Mouse (Mus musculus) thymus, adult 2 months (tissue): ENCODE data around the gene Adm. TPM values are rescaled to one million over a fixed set of nuclear protein-coding genes. Genes with fewer than 3 reads are reported as not detected.

Experiments used
- DNase-seq: peaks from one replicate; pipeline ENCODE4 v3.0.0; 2021
- H3K27ac ChIP-seq: fragments of 200-500 bp; 2 replicates; pipeline ENCODE4 v1.5.1; 2012; ENCODE audit warnings: low read length, control low read depth; ENCODE audit not compliant: control insufficient read depth, insufficient read depth
- H3K27me3 ChIP-seq: fragments of 200-500 bp; 2 replicates; pipeline ENCODE4 v1.6.1; 2012; ENCODE audit warnings: mild to moderate bottlenecking, low read length, moderate library complexity, mixed read lengths; ENCODE audit not compliant: control insufficient read depth, insufficient read depth
- H3K36me3 ChIP-seq: fragments of 200-500 bp; 2 replicates; pipeline ENCODE4 v1.6.1; 2012; ENCODE audit warnings: mild to moderate bottlenecking, low read length, moderate library complexity; ENCODE audit not compliant: control insufficient read depth, insufficient read depth
- H3K4me1 ChIP-seq: fragments of 200-500 bp; replicated peaks from 2 replicates; pipeline ENCODE4 v1.6.1; 2012; ENCODE audit warnings: low read length; ENCODE audit not compliant: control insufficient read depth, insufficient read depth
- H3K4me3 ChIP-seq: fragments of 200-500 bp; 2 replicates; pipeline ENCODE4 v1.5.1; 2012; ENCODE audit warnings: mild to moderate bottlenecking, low read length, control low read depth, moderate library complexity; ENCODE audit not compliant: control insufficient read depth, insufficient read depth
- CTCF ChIP-seq: fragments of 200-500 bp; IDR thresholded peaks from 2 replicates; pipeline ENCODE4 v1.5.1; 2012; ENCODE audit warnings: mild to moderate bottlenecking, control low read depth, low read length, moderate library complexity, borderline replicate concordance; ENCODE audit not compliant: control insufficient read depth, poor library complexity, insufficient read depth; ENCODE audit errors: extremely low read depth
- POLR2A ChIP-seq: fragments of 200-500 bp; IDR thresholded peaks from 2 replicates; pipeline ENCODE4 v1.6.1; 2012; ENCODE audit warnings: mild to moderate bottlenecking, low read length, control low read depth, moderate library complexity; ENCODE audit not compliant: control insufficient read depth, poor library complexity, insufficient read depth; ENCODE audit errors: extremely low read depth
- WGBS: fragments of 180-500 bp; shearing (Covaris S2); methylation state at CpG from one replicate; pipeline ENCODE4 v1.1.7; 2018; 5-methylcytosine and 5-hydroxymethylcytosine counted together
- polyA plus RNA-seq: library from polyadenylated mRNA; depleted of rRNA; stranded (reverse); fragments of >200 nt; gene quantifications from 2 replicates; pipeline ENCODE4 v1.2.3, GENCODE M21; 2012

The Adm gene
- polyA plus RNA-seq, 1 experiment: 14.1 TPM

GRCm38 (mm10) chr7:110619086-110619611 lies 8.3 kb upstream of the Adm start:
- 3% methylated on average over 9 of the region's 9 CpGs for WGBS
- Histone ChIP-seq H3K4me3 (no peak overlapping the region), H3K27me3 (peaks cover 23% of the 10 kb centered on the region), H3K4me1 (peaks cover 9% of the 10 kb centered on the region), H3K27ac (no peak overlapping the region), H3K36me3 (no peaks in the 10 kb centered on the region)
- no peak for DNase-seq
- TF ChIP-seq POLR2A (no peak), CTCF (no peak)

GRCm38 (mm10) chr7:110624067-110624466 lies 3.4 kb upstream of the Adm start:
- WGBS: 51% methylated on average over 2 of the region's 2 CpGs
- peaks cover 47% of the 10 kb centered on the region for H3K27me3 ChIP-seq
- peaks cover 23% of the 10 kb centered on the region for H3K4me1 ChIP-seq
- no peak for TF ChIP-seq POLR2A
- TF ChIP-seq CTCF: no peak
- H3K36me3 ChIP-seq: no peaks in the 10 kb centered on the region
- H3K27ac ChIP-seq: no peak overlapping the region
- DNase-seq: no peak
- H3K4me3 ChIP-seq: no peak overlapping the region

- 23% methylated on average over 13 of the region's 13 CpGs for WGBS
- DNase-seq: no peak
- H3K36me3 ChIP-seq: no peaks in the 10 kb centered on the region
- TF ChIP-seq CTCF (no peak), POLR2A (no peak)
- H3K27ac ChIP-seq: no peak overlapping the region
- peaks cover 23% of the 10 kb centered on the region for H3K4me1 ChIP-seq
- peaks cover 47% of the 10 kb centered on the region for H3K27me3 ChIP-seq
- no peak overlapping the region for H3K4me3 ChIP-seq
Measured at GRCm38 (mm10) chr7:110624961-110625360, 2.5 kb upstream of the Adm start.

- Histone ChIP-seq H3K27ac (no peak overlapping the region), H3K4me3 (0 out of 2 replicates have a peak overlapping the region, but pooled peaks have one; percentile 2), H3K27me3 (peaks cover 47% of the 10 kb centered on the region), H3K4me1 (peaks cover 23% of the 10 kb centered on the region), H3K36me3 (no peaks in the 10 kb centered on the region)
- no peak for DNase-seq
- TF ChIP-seq POLR2A: no peak
- no peak for TF ChIP-seq CTCF
- 25% methylated on average over 10 of the region's 10 CpGs for WGBS
Measured at GRCm38 (mm10) chr7:110625489-110625888, 2.0 kb upstream of the Adm start.

GRCm38 (mm10) chr7:110626186-110627098 lies 1.0 kb upstream of the Adm start:
- H3K4me1 ChIP-seq: peaks cover 23% of the 10 kb centered on the region
- H3K27ac ChIP-seq: no peak overlapping the region
- no peak overlapping the region for H3K4me3 ChIP-seq
- TF ChIP-seq CTCF: no peak
- peaks cover 49% of the 10 kb centered on the region for H3K27me3 ChIP-seq
- 5% methylated on average over 28 of the region's 28 CpGs for WGBS
- DNase-seq: no peak
- H3K36me3 ChIP-seq: no peaks in the 10 kb centered on the region

- no peak for TF ChIP-seq POLR2A
- TF ChIP-seq CTCF: 0 out of 2 replicates have a peak, but pooled peaks have one; percentile 43
- peak; percentile 50 for DNase-seq
- H3K36me3 ChIP-seq: no peaks in the 10 kb centered on the region
- no peak overlapping the region for H3K4me3 ChIP-seq
- no peak overlapping the region for H3K27ac ChIP-seq
- H3K4me1 ChIP-seq: peaks cover 23% of the 10 kb centered on the region
- H3K27me3 ChIP-seq: peaks cover 49% of the 10 kb centered on the region
- 2% methylated on average over 12 of the region's 12 CpGs for WGBS
Measured at GRCm38 (mm10) chr7:110627099-110627482, 370 bp upstream of the Adm start.
